Mouse (Mus musculus) forebrain, embryonic 14.5 days (tissue): Measurements from ENCODE around the gene Garem2. TPM values are rescaled to one million over a fixed set of nuclear protein-coding genes. Genes with fewer than 3 reads are reported as not detected.
"Not testable (repeated sequence)": the region's sequence is repeated elsewhere in the genome, so short reads cannot be mapped to it uniquely, and the experiment has no call there.

ENCODE experiments used
- ATAC-seq: fragments of 200-750 bp; cut with Nextera tagmentation; 2 replicates; pipeline ENCODE4 v1.8.0; 2017; ENCODE audit warnings: mild to moderate bottlenecking, moderate library complexity
- DNase-seq: peaks from one replicate; pipeline ENCODE4 v3.0.0-alpha.2; 2015; ENCODE audit warnings: low spot score
- H3K27ac ChIP-seq: fragments of 300-500 bp; sonication (generic); 2 replicates; pipeline ENCODE4 v1.5.1; 2014; ENCODE audit warnings: low read depth, mild to moderate bottlenecking, control low read depth, low read length, moderate library complexity
- H3K27me3 ChIP-seq: fragments of 300-500 bp; sonication (generic); replicated peaks from 2 replicates; pipeline ENCODE4 v1.6.1; 2014; ENCODE audit warnings: low read length, control low read depth, mixed read lengths; ENCODE audit not compliant: control insufficient read depth, insufficient read depth
- H3K36me3 ChIP-seq: fragments of 300-500 bp; sonication (generic); 2 replicates; pipeline ENCODE4 v1.6.1; 2014; ENCODE audit warnings: low read length, control low read depth; ENCODE audit not compliant: control insufficient read depth, insufficient read depth
- H3K4me1 ChIP-seq: fragments of 300-500 bp; sonication (generic); 2 replicates; pipeline ENCODE4 v1.6.1; 2014; ENCODE audit warnings: antibody characterized with exemption, low read length, control low read depth; ENCODE audit not compliant: control insufficient read depth, insufficient read depth
- H3K4me2 ChIP-seq: fragments of 300-500 bp; sonication (generic); 2 replicates; pipeline ENCODE4 v1.6.1; 2014; ENCODE audit warnings: mild to moderate bottlenecking, control low read depth, low read length
- H3K4me3 ChIP-seq: fragments of 300-500 bp; sonication (generic); 2 replicates; pipeline ENCODE4 v1.5.1; 2014; ENCODE audit warnings: low read depth, low read length, control low read depth
- H3K9ac ChIP-seq: fragments of 300-500 bp; sonication (generic); 2 replicates; pipeline ENCODE4 v1.6.1; 2014; ENCODE audit warnings: mild to moderate bottlenecking, low read length, control low read depth, moderate library complexity
- H3K9me3 ChIP-seq: fragments of 300-500 bp; sonication (generic); replicated peaks from 2 replicates; pipeline ENCODE4 v1.6.1; 2016; ENCODE audit warnings: low read length, control low read depth, mixed read lengths; ENCODE audit not compliant: control insufficient read depth
- WGBS: fragments of 180-500 bp; shearing (Covaris S2); extraction: QIAGEN DNeasy Blood & Tissue Kit; methylation state at CpG from one replicate; pipeline ENCODE4 v1.1.7; 2014; 5-methylcytosine and 5-hydroxymethylcytosine counted together
- polyA plus RNA-seq: library from polyadenylated mRNA; unstranded; fragments of >200 nt; fragmentation: Nextera tagmentation; extraction: Ambion mirVana; gene quantifications from 2 replicates; pipeline ENCODE4 v1.2.1, GENCODE M21; 2014

Garem2 gene
- 11.3 and 12.7 TPM in 2 replicates for polyA plus RNA-seq

DNA sequence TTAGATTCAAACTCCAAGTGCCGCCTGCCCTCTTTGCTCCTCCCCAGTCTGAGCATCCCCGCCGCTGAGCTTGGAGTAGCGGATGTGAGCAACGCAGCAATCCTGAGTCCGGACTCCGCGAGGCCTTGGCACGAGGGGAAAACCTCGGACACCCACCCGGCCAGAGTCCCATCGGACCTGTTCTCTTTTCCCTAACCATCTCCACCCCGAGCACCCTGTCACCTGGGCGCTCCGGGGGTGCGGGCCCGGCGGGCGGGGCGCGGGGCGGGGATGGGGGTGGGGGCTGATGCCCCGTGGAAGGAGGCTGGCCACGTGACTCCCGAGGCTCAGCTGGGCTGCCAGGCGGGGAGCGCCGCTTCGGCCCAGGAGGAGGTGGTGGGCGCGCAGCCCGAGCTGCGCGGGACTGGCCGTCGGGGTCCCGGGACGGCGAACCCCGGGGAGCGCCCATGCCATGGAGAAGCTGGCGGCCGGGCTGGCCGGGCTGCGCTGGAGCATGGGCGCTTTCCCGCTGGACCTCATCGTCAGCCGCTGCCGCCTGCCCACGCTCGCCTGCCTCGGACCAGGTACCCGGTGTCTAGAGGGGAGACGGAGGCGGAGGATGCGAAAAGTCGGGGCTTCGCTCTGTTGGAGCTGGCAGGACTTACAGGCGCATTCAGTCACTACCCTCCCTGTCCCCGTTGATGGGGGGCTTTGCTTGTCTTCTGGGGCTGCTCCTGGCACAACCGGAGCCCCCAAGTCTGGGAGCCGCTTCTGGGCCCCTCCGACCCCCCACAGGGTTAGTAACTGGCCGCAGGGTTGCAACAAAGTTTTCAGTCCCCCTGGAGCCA is at the start of gene Garem2:
Gene Garem2, plus strand, starts transcription at position 321 of the 827 bp plus-strand sequence.
- no peaks in the 10 kb centered on the region for H3K27me3 ChIP-seq
- H3K9ac ChIP-seq = peak within 1 kb of the TSS; percentile 84
- H3K36me3 ChIP-seq = peaks cover 10% of the 10 kb centered on the region; the same call in 1 of the 2 replicates
- peaks cover 25% of the 10 kb centered on the region for H3K4me1 ChIP-seq
- peak; percentile 75 for DNase-seq
- 1% methylated on average over 55 of the region's 65 CpGs for WGBS
- no peaks in the 10 kb centered on the region for H3K9me3 ChIP-seq
- H3K27ac ChIP-seq = peak within 1 kb of the TSS; percentile 84
- peak; percentile 56 for ATAC-seq
- peak within 1 kb of the TSS; percentile 70 for H3K4me3 ChIP-seq
- peak within 1 kb of the TSS; percentile 96 for H3K4me2 ChIP-seq

DNA sequence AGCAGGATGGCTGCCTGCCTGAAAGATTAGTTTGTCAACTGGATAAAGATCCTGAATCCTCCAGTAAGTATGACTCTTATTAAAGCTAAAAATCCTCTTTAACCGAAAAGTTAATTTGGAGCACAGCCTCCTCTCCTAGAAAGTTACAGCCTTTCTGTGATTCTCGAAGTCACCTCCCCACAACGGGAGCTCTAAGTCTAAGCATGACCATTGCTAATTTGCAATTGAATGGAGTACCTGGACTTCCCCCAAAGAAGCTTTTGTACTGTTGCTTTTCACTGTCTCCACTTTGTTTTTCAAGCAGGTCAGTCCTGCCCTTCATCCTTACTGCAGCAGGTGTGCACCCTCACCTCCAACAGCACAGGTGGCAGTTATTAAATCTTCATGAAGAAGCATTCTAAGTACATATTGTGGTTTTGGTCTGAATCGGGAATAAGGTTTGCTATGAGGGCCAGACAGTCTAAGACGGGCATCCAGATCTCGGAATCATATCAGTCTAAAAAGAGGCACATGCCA is 46.7 kb upstream of the Garem2 start:
- Histone ChIP-seq H3K4me3 (no peak overlapping the region), H3K27ac (no peak overlapping the region), H3K27me3 (no peaks in the 10 kb centered on the region), H3K4me2 (no peak overlapping the region), H3K9ac (no peak overlapping the region), H3K36me3 (peaks cover 26% of the 10 kb centered on the region), H3K4me1 (no peaks in the 10 kb centered on the region), H3K9me3 (no peaks in the 10 kb centered on the region)
- 44% methylated on average over 6 of the region's 6 CpGs for WGBS
- no peak for DNase-seq
- no peak for ATAC-seq

DNA sequence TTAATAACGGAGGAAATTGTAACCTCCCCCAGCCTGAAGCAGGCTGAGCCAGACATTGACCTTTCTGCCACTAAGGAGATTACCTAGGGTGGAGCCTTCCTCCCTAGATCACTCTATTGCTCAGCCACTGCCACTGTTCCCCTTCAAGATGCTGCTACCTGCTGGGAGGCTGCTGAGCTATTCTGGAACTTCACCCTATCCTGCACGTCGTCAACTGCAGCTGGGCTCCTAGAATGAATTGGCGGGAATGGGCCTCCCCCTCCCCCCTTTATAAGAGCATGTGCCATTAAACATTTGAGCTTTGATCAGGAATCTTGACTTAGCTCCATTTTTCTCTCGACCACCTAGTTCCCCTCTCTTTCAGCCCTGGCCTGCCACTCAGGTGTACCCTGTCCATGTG is 45.4 kb upstream of the Garem2 start:
- ATAC-seq, DNase-seq: not testable (repeated sequence)

DNA sequence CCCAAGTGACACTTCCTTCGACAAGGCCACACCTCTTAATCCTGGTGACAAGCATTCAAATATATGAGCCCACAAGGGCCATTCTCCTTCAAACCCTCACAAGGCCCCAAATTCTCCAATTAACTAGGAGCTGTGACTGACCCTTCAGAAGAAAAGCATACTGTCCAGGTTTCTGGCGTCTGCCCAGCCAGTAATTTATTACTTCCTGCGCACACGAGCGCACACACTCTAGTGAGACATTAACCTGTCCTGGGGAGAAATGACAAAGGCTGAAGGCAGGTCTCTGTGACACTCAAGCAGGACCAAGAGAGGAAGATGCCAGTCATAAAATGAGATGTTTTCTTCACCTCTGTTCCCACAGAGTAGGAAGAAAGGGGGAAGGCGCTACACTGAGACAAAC is 37.2 kb upstream of the Garem2 start:
- DNase-seq (no peak), ATAC-seq (no peak)
- Histone ChIP-seq H3K9ac (no peak overlapping the region), H3K4me1 (peaks cover 4% of the 10 kb centered on the region; the same call in 1 of the 2 replicates), H3K27me3 (no peaks in the 10 kb centered on the region), H3K4me2 (no peak overlapping the region), H3K27ac (no peak overlapping the region), H3K36me3 (peaks cover 50% of the 10 kb centered on the region), H3K4me3 (no peak overlapping the region), H3K9me3 (no peaks in the 10 kb centered on the region)
- WGBS = 73% methylated on average over 6 of the region's 6 CpGs

More for the DNA sequence above, 45.4 kb upstream of the Garem2 start:
- WGBS = 52% methylated on average over 5 of the region's 5 CpGs
- H3K4me2 ChIP-seq, H3K27ac ChIP-seq, H3K4me3 ChIP-seq, H3K27me3 ChIP-seq, H3K4me1 ChIP-seq, H3K9me3 ChIP-seq, H3K9ac ChIP-seq: not testable (repeated sequence)
- peaks cover 35% of the 10 kb centered on the region for H3K36me3 ChIP-seq

DNA sequence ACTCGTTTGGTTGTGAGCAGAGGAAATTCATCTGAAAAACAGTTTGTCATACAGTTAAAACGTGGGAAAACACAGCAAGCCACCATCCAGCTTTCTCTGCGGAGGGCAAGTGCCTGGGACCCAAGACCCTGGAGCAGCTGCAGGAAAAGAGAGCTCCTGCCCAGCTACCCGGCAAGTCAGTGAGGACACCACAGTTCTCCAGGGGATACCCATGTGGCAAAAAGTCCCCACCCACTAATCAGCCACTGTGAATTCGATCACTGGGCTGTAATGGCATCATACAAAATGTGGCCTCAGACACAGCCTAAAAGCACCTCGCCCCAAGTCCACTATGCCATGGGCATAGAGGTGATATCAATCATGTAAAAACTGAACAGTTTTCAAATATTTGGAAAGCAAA is 33.3 kb upstream of the Garem2 start:
- Histone ChIP-seq H3K4me1 (peaks cover 4% of the 10 kb centered on the region; the same call in 1 of the 2 replicates), H3K27ac (no peak overlapping the region), H3K36me3 (peaks cover 30% of the 10 kb centered on the region), H3K9me3 (no peaks in the 10 kb centered on the region), H3K4me3 (peak overlapping the region; percentile 70; the same call in 1 of the 2 replicates), H3K9ac (peak overlapping the region; percentile 48; the same call in 1 of the 2 replicates), H3K4me2 (peak overlapping the region; percentile 66), H3K27me3 (no peaks in the 10 kb centered on the region)
- no peak for DNase-seq
- 73% methylated on average over 6 of the region's 6 CpGs for WGBS
- no peak for ATAC-seq

DNA sequence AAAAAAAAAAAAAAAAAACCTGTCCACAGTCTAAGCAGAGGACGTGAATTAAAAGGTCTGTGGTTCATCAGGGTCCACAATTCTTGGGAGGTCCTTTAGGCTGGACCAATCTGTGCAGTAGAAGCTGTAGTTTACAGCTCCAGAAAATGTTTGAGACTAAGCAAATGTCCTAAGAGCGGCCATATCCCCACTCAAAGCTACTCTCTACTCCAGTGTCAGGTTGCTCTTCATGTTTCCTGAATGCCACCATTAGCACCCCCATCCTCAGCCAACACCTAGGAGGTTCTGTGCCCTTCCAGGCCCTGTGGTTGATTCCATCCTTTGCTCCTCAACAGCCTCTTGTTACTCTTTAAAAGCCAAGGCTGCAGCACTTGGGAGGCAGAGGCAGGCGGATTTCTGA is 32.6 kb upstream of the Garem2 start:
- Histone ChIP-seq H3K27ac (no peak overlapping the region), H3K9me3 (no peaks in the 10 kb centered on the region), H3K4me2 (peak overlapping the region; percentile 66), H3K27me3 (no peaks in the 10 kb centered on the region), H3K4me3 (peak overlapping the region; percentile 70), H3K9ac (peak overlapping the region; percentile 82), H3K4me1 (peaks cover 4% of the 10 kb centered on the region; the same call in 1 of the 2 replicates), H3K36me3 (peaks cover 27% of the 10 kb centered on the region)
- 43% methylated on average over 3 of the region's 3 CpGs for WGBS
- ATAC-seq (no peak), DNase-seq (no peak)

DNA sequence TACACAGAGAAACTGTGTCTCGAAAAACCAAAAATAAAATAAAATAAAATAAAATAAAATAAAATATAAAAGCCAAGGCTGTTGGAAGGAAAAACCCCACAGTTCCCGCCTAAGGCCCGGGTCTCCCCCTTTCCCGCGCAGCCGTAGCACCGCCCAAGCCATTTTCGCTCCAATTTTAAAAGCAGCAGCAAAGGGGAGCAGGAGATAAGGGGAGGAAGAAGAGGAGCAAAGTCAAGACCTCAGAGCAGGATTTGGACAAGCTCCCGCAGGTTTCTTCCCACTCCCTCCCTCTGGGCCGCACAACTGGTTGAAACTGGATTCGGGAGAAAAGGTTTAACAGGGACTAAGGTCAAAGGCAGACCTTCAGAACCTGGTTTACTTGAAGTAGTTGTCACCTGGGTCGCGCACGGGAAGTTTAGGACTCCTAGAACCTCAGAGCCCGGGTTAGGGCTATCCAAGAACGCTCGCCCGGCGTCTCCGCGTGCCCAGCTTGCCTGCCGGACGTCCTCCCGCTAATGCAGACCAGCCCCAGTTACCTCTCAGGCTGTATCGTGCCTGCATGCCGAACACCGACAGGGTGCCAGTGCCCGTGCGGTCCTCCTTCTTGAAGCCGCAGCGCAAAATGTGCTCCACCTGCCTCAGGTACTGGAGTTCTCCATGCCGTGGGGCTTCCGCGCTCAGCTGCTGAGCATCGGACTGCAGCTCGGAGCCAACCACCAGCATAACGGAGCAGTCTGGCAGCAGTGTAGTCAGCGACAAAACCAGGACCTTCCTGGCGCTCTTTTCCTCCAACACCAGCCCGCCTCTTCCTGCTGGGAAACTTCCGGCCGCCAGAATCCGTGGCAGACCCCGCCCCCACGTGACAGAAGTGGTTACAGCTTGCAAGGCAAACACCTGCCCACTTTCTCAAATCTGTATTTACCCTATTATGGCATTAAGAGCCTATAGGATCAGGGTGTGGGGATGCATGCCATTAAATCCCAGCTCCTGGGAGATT is 31.8 kb upstream of the Garem2 start, which contains the start of gene Tyms:
Gene Tyms, minus strand, starts transcription at position 793 of the 997 bp plus-strand sequence.
- Histone ChIP-seq H3K9ac (peak within 1 kb of the TSS; percentile 82), H3K9me3 (no peaks in the 10 kb centered on the region), H3K36me3 (peaks cover 20% of the 10 kb centered on the region), H3K4me1 (peaks cover 4% of the 10 kb centered on the region; the same call in 1 of the 2 replicates), H3K27me3 (no peaks in the 10 kb centered on the region), H3K27ac (peak within 1 kb of the TSS; percentile 76), H3K4me2 (peak within 1 kb of the TSS; percentile 66), H3K4me3 (peak within 1 kb of the TSS; percentile 70)
- ATAC-seq (peak; percentile 95), DNase-seq (peak; percentile 92)
- 1% methylated on average over 45 of the region's 45 CpGs for WGBS

DNA sequence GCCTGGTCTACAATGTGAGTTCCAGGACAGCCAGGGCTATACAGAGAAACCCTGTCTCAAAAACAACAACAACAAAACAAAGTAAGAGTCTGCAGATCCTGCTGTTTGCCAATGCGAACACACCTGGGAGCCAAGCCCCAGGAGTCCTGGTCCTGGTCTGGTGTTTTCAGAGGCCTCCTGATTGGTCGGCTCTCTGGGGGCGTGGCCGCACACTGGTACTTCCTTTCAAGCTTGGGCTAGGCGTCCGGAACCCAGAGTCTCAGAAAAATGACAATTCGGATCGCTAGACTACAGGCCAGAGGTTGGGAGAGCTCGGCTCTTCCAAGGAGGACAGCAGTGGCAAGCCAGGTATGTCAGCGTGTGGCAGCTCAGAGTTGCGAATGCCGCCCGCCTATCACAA is 12.3 kb upstream of the Garem2 start:
- Histone ChIP-seq H3K4me3 (no peak overlapping the region), H3K4me2 (no peak overlapping the region), H3K9me3 (no peaks in the 10 kb centered on the region), H3K27ac (no peak overlapping the region), H3K27me3 (no peaks in the 10 kb centered on the region), H3K36me3 (no peaks in the 10 kb centered on the region), H3K4me1 (no peaks in the 10 kb centered on the region), H3K9ac (no peak overlapping the region)
- no peak for DNase-seq
- no peak for ATAC-seq
- WGBS = 61% methylated on average over 13 of the region's 13 CpGs
